Mouse (Mus musculus): Measurements from ENCODE around the gene Mxi1. TPM values are rescaled to one million over a fixed set of nuclear protein-coding genes. Genes with fewer than 3 reads are reported as not detected.

Mxi1 gene
- total RNA-seq, 2 experiments from 2014 or later = 61.0 to 67.0 TPM

DNA sequence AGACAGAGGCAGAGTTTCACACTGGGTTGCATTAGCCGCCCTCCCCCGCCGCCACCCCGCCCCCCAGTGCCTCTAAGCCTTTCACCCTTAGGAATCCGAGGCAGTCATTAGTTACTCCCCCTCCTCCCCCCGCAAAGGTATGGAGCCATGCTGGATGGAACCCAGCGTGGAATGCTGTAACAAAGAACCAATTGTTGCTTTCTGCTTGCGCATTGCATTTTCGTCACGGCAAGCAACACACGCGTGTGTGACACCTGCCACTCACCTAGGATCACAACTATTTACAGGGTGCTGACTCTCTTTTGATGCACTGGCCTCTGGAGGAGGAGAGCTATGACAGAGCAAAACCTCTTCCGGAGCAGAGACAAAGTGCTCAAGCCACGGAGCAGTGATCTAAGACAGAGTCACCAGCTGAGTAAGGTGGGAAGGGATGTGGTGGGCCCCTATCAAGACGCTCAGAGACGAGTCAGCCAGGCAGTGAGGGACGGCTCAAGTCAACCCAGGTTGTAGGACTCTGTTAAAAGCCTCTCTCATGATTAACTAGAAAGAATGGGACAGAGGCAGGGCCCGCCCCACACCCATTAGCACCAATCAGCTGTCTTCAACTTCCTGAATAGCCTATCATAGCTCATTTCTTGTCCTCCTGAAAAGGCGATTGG lies 110.7 kb downstream of the Mxi1 start:
- DNase-seq (ENCODE audit: low spot score in 2 of 2) = peak; percentile 65

DNA sequence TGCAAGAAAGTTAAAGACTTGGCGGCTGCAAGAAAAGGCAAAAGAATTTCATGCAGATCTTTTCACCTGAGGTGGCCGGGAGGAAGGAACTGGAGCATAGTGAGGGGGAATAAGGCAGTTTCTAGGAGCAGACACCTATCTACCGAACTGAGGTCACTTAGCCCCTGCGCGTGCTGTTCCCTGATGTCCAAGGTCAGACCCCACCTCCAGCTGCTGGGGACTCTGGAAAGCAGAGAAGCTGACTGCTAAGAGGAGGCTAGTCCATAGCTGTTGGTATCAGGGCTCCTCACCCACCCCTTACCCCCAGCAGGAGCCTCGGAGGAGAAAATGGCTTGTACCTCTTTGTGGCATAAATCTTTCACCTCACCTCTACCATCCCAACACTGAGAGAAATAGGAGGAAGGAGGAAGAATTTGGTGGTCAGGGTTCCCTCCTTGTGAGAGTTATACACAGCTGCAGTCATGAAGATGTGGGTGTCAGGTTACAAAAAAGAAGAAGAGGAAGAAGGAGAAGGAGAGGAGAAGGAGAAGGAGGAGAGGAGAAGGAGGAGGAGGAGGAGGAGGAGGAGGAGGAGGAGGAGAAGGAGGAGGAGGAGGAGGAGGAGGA lies 111.4 kb downstream of the Mxi1 start:
- no peak for DNase-seq (ENCODE audit: low spot score in 2 of 2)

DNA sequence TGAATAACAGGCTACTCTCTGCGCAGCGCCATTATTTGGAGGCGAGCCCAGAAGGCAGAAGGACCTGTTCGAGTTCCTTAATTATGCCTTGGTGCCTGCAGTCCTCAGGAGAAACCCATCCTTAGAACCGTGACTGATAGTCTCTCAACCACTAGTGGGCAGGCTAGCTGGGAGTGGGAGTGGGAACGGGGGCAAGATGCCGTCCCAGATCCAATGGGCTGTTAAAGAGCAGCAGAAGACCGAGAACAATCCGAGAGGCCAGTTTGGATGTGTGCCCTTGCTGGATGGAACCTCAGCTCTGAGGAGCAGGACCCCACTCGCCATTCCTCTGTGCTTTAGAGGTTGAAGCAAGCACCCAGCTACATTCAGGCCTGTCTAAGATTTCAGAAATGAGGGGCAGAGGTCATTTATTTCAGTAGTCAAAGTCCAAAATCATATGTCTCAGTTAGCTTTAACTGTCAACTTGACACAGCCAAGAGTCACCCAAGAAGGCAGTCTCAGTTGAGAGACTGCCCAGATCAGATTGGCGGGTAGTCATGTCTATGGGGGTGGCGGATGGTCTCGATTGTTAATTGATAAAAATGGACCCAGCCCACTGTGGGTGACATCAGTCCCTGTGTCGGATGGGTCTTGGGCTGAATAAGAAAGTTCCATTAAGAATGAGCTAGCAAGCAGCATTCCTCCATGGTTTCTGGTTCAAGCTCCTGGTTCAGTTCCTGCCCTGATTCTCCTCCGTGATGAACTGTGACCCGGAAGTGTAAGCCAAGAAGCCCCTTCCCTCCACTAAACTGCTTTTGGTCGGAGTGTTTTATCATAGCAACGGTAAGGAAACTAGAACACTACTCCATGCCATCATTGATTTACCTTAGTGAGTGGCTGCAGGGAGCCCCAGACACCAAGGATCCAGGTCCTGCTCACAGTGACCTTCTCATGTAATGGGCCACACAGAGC lies 112.3 kb downstream of the Mxi1 start:
- no peak for DNase-seq (ENCODE audit: low spot score in 2 of 2)

DNA sequence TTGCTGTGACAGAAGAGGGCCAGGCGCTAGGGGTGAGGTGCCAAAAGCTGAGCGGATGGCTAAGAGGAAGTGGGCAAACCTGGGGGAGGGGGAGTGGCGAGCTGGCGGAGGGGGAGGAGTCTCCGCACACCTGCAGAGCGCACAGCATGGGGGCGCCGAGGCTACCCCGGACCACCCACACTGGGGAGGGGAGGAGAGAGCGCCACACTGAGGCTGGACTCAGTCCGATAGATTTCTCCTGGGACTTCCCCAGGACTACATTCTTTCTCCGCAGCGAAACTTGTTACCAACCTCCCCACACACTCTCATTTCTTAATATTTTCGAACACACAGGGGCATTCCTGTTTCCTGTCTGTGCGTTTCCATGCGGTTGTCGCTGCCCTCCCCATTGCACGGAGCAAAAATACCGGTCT lies 113.0 kb downstream of the Mxi1 start:
- no peak for DNase-seq (ENCODE audit: low spot score in 2 of 2)

- DNase-seq (ENCODE audit: low spot score in 2 of 2) = no peak
These were observed 113.6 kb downstream of the Mxi1 start for GRCm38 (mm10) chr19:53423816-53424465.

GRCm38 (mm10) chr19:53424629-53425028 lies 114.3 kb downstream of the Mxi1 start:
- no peak for DNase-seq (ENCODE audit: low spot score in 2 of 2)

Other genes starting within 250 kb of the Mxi1 start
- 100 to 1,000 TPM; 119 to 124 TPM for gene Add3, start 170.1 kb upstream of the Mxi1 start, total RNA-seq (2021)
- not detected for gene Gm10197, start 61.2 kb downstream of the Mxi1 start, total RNA-seq (2021)
- gene Smndc1, start 80.1 kb downstream of the Mxi1 start, total RNA-seq (2021) = 10 to 100 TPM; 34.9 to 36.8 TPM
- gene Dusp5, start 218.6 kb downstream of the Mxi1 start, total RNA-seq (2021) = 10 to 100 TPM; 16.9 to 19.8 TPM